Mouse (Mus musculus) erythroblast, adult 5-6 weeks (primary cell): ENCODE results near the gene Aspg. TPM values are rescaled to one million over a fixed set of nuclear protein-coding genes. Genes with fewer than 3 reads are reported as not detected.

Experiments
- total RNA-seq, 2 experiments: library from RNA; stranded (forward) in 1 of 2; stranded (reverse) in 1 of 2; fragments of 150-400 nt in 1 of 2; fragments of 200-764, 138-1000 nt in 1 of 2; gene quantifications; 2 replicates each; pipeline versions ENCODE4 v1.2.3 to v1.2.4; 2015 to 2017; ENCODE audit warnings: low replicate concordance in 2 of 2

Gene Aspg
- total RNA-seq, 2 experiments from 2014 or later: not detected

Other genes starting within 250 kb of the Aspg start
- gene Ppp1r13b, start 198.6 kb upstream of the Aspg start, total RNA-seq (2015; ENCODE audit: low replicate concordance): 8.3 and 8.6 TPM in 2 replicates
- 13.4 and 20.5 TPM in 2 replicates for gene Ppp1r13b, start 198.6 kb upstream of the Aspg start, total RNA-seq (2017; ENCODE audit: low replicate concordance)
- 150 and 160 TPM in 2 replicates for gene Atp5mpl, start 139.7 kb upstream of the Aspg start, total RNA-seq (2015; ENCODE audit: low replicate concordance)
- 72.8 and 92.6 TPM in 2 replicates for gene Atp5mpl, start 139.7 kb upstream of the Aspg start, total RNA-seq (2017; ENCODE audit: low replicate concordance)
- not detected in 2 replicates for gene Tdrd9, start 135.1 kb upstream of the Aspg start, total RNA-seq (2015; ENCODE audit: low replicate concordance)
- not detected in 2 replicates for gene Tdrd9, start 135.1 kb upstream of the Aspg start, total RNA-seq (2017; ENCODE audit: low replicate concordance)
- not detected in 2 replicates for gene Rd3l, start 125.4 kb upstream of the Aspg start, total RNA-seq (2015; ENCODE audit: low replicate concordance)
- not detected in 2 replicates for gene Rd3l, start 125.4 kb upstream of the Aspg start, total RNA-seq (2017; ENCODE audit: low replicate concordance)
- not detected in 2 replicates for gene Kif26a, start 39.5 kb downstream of the Aspg start, total RNA-seq (2015; ENCODE audit: low replicate concordance)
- not detected in 2 replicates for gene Kif26a, start 39.5 kb downstream of the Aspg start, total RNA-seq (2017; ENCODE audit: low replicate concordance)